Mouse (Mus musculus) midbrain, embryonic 13.5 days (tissue): Measurements from ENCODE around the gene 4933407L21Rik. TPM values are rescaled to one million over a fixed set of nuclear protein-coding genes. Genes with fewer than 3 reads are reported as not detected.

Experiments used
- ATAC-seq: fragments of 200-750 bp; cut with Nextera tagmentation; 2 replicates; pipeline ENCODE4 v1.8.0; 2017; ENCODE audit warnings: mild to moderate bottlenecking, moderate TSS enrichment, moderate library complexity
- H3K27ac ChIP-seq: fragments of 300-500 bp; sonication (generic); 2 replicates; pipeline ENCODE4 v1.5.1; 2015; ENCODE audit warnings: inconsistent platforms, mild to moderate bottlenecking, moderate library complexity
- H3K27me3 ChIP-seq: fragments of 300-500 bp; sonication (generic); 2 replicates; pipeline ENCODE4 v1.6.1; 2015; ENCODE audit warnings: mild to moderate bottlenecking, inconsistent platforms
- H3K36me3 ChIP-seq: fragments of 300-500 bp; sonication (generic); 2 replicates; pipeline ENCODE4 v1.6.1; 2015; ENCODE audit warnings: mild to moderate bottlenecking, inconsistent platforms
- H3K4me1 ChIP-seq: fragments of 300-500 bp; sonication (generic); replicated peaks from 2 replicates; pipeline ENCODE4 v1.6.1; 2015; ENCODE audit warnings: inconsistent platforms
- H3K4me2 ChIP-seq: fragments of 300-500 bp; sonication (generic); replicated peaks from 2 replicates; pipeline ENCODE4 v1.6.1; 2015; ENCODE audit warnings: moderate library complexity, mild to moderate bottlenecking, inconsistent platforms
- H3K4me3 ChIP-seq: fragments of 300-500 bp; sonication (generic); replicated peaks from 2 replicates; pipeline ENCODE4 v1.5.1; 2015; ENCODE audit warnings: mild to moderate bottlenecking, inconsistent platforms
- H3K9ac ChIP-seq: fragments of 300-500 bp; sonication (generic); replicated peaks from 2 replicates; pipeline ENCODE4 v1.6.1; 2015; ENCODE audit warnings: mild to moderate bottlenecking, inconsistent platforms
- H3K9me3 ChIP-seq: fragments of 300-500 bp; sonication (generic); 2 replicates; pipeline ENCODE4 v1.6.1; 2016; ENCODE audit warnings: mild to moderate bottlenecking, inconsistent platforms
- WGBS: fragments of 180-500 bp; shearing (Covaris S2); methylation state at CpG from one replicate; pipeline ENCODE4 v1.1.7; 2015; 5-methylcytosine and 5-hydroxymethylcytosine counted together
- polyA plus RNA-seq: library from polyadenylated mRNA; unstranded; fragments of >200 nt; fragmentation: Nextera tagmentation; extraction: Ambion mirVana; gene quantifications from 2 replicates; pipeline ENCODE4 v1.2.1, GENCODE M21; 2015

Gene 4933407L21Rik
- polyA plus RNA-seq, 1 experiment from 2014 or later, result 6.5 TPM

GRCm38 (mm10) chr1:85922127-85922864 is 6.0 kb upstream of the 4933407L21Rik start:
- WGBS, result 57% methylated on average over 7 of the region's 7 CpGs
- ATAC-seq, result peak; percentile 49
- Histone ChIP-seq H3K27me3 (no peaks in the 10 kb centered on the region), H3K4me3 (no peak overlapping the region), H3K9ac (no peak overlapping the region), H3K27ac (peak overlapping the region; percentile 17; the same call in 1 of the 2 replicates), H3K4me1 (peaks cover 30% of the 10 kb centered on the region), H3K4me2 (no peak overlapping the region), H3K36me3 (no peaks in the 10 kb centered on the region), H3K9me3 (no peaks in the 10 kb centered on the region)

GRCm38 (mm10) chr1:85922865-85923211 is 5.4 kb upstream of the 4933407L21Rik start:
- Histone ChIP-seq H3K36me3 (no peaks in the 10 kb centered on the region), H3K4me3 (no peak overlapping the region), H3K4me1 (peaks cover 29% of the 10 kb centered on the region), H3K4me2 (no peak overlapping the region), H3K9me3 (no peaks in the 10 kb centered on the region), H3K27ac (no peak overlapping the region), H3K9ac (no peak overlapping the region), H3K27me3 (no peaks in the 10 kb centered on the region)
- WGBS, result 74% methylated on average over 5 of the region's 5 CpGs
- no peak for ATAC-seq

GRCm38 (mm10) chr1:85925183-85925582 is 3.1 kb upstream of the 4933407L21Rik start:
- Histone ChIP-seq H3K4me1 (peaks cover 40% of the 10 kb centered on the region), H3K4me3 (no peak overlapping the region), H3K9ac (no peak overlapping the region), H3K36me3 (no peaks in the 10 kb centered on the region), H3K9me3 (no peaks in the 10 kb centered on the region), H3K27ac (no peak overlapping the region), H3K27me3 (no peaks in the 10 kb centered on the region), H3K4me2 (no peak overlapping the region)
- 97% methylated on average over 5 of the region's 5 CpGs for WGBS
- no peak for ATAC-seq

- Histone ChIP-seq H3K36me3 (no peaks in the 10 kb centered on the region), H3K9me3 (no peaks in the 10 kb centered on the region), H3K27me3 (no peaks in the 10 kb centered on the region), H3K27ac (peak overlapping the region; percentile 89), H3K4me3 (no peak overlapping the region), H3K4me1 (peaks cover 35% of the 10 kb centered on the region), H3K4me2 (peak overlapping the region; percentile 24), H3K9ac (no peak overlapping the region)
- peak; percentile 34; the same call in 1 of the 2 replicates for ATAC-seq
- WGBS, result 72% methylated on average over 4 of the region's 4 CpGs
Observed at GRCm38 (mm10) chr1:85928688-85929065, 394 bp downstream of the 4933407L21Rik start.

- Histone ChIP-seq H3K27ac (peak overlapping the region; percentile 89; the same call in 1 of the 2 replicates), H3K27me3 (no peaks in the 10 kb centered on the region), H3K9ac (no peak overlapping the region), H3K36me3 (no peaks in the 10 kb centered on the region), H3K9me3 (no peaks in the 10 kb centered on the region), H3K4me2 (no peak overlapping the region), H3K4me1 (peaks cover 42% of the 10 kb centered on the region), H3K4me3 (no peak overlapping the region)
- WGBS, result 87% methylated on average over 6 of the region's 6 CpGs
- ATAC-seq, result no peak
Observed at GRCm38 (mm10) chr1:85929406-85929805, 1.1 kb downstream of the 4933407L21Rik start.

GRCm38 (mm10) chr1:85931170-85931569 is 2.9 kb downstream of the 4933407L21Rik start:
- Histone ChIP-seq H3K9me3 (no peaks in the 10 kb centered on the region), H3K4me2 (no peak overlapping the region), H3K4me3 (no peak overlapping the region), H3K9ac (no peak overlapping the region), H3K4me1 (peaks cover 51% of the 10 kb centered on the region), H3K36me3 (no peaks in the 10 kb centered on the region), H3K27ac (no peak overlapping the region), H3K27me3 (no peaks in the 10 kb centered on the region)
- ATAC-seq, result no peak
- 86% methylated on average over 5 of the region's 5 CpGs for WGBS

- Histone ChIP-seq H3K9ac (no peak overlapping the region), H3K27me3 (no peaks in the 10 kb centered on the region), H3K9me3 (no peaks in the 10 kb centered on the region), H3K36me3 (no peaks in the 10 kb centered on the region), H3K4me3 (no peak overlapping the region), H3K4me2 (peak overlapping the region; percentile 33; the same call in 1 of the 2 replicates), H3K27ac (peak overlapping the region; percentile 49), H3K4me1 (peaks cover 44% of the 10 kb centered on the region)
- ATAC-seq, result no peak; the same call in 1 of the 2 replicates
- 22% methylated on average over 7 of the region's 7 CpGs for WGBS
Observed at GRCm38 (mm10) chr1:85933226-85933625, 4.9 kb downstream of the 4933407L21Rik start.

GRCm38 (mm10) chr1:85933631-85934465 is 5.6 kb downstream of the 4933407L21Rik start:
- 12% methylated on average over 11 of the region's 11 CpGs for WGBS
- peak; percentile 75 for ATAC-seq
- no peaks in the 10 kb centered on the region for H3K9me3 ChIP-seq
- no peak overlapping the region for H3K4me3 ChIP-seq
- H3K36me3 ChIP-seq, result no peaks in the 10 kb centered on the region
- no peaks in the 10 kb centered on the region for H3K27me3 ChIP-seq
- peaks cover 37% of the 10 kb centered on the region for H3K4me1 ChIP-seq
- H3K9ac ChIP-seq, result no peak overlapping the region
- H3K27ac ChIP-seq, result peak overlapping the region; percentile 49
- peak overlapping the region; percentile 33 for H3K4me2 ChIP-seq

GRCm38 (mm10) chr1:85934560-85934959 is 6.3 kb downstream of the 4933407L21Rik start:
- WGBS, result 11% methylated on average over 7 of the region's 7 CpGs
- peaks cover 30% of the 10 kb centered on the region for H3K4me1 ChIP-seq
- H3K27me3 ChIP-seq, result no peaks in the 10 kb centered on the region
- no peaks in the 10 kb centered on the region for H3K9me3 ChIP-seq
- H3K36me3 ChIP-seq, result no peaks in the 10 kb centered on the region
- H3K4me2 ChIP-seq, result no peak overlapping the region
- ATAC-seq, result 0 out of 2 replicates have a peak, but pooled peaks have one; percentile 5
- H3K9ac ChIP-seq, result no peak overlapping the region
- no peak overlapping the region for H3K4me3 ChIP-seq
- H3K27ac ChIP-seq, result peak overlapping the region; percentile 49

- H3K9ac ChIP-seq, result no peak overlapping the region
- H3K9me3 ChIP-seq, result no peaks in the 10 kb centered on the region
- no peak for ATAC-seq
- no peak overlapping the region for H3K4me3 ChIP-seq
- H3K4me1 ChIP-seq, result peaks cover 29% of the 10 kb centered on the region
- WGBS, result 49% methylated on average over 8 of the region's 8 CpGs
- H3K36me3 ChIP-seq, result no peaks in the 10 kb centered on the region
- H3K4me2 ChIP-seq, result no peak overlapping the region
- no peaks in the 10 kb centered on the region for H3K27me3 ChIP-seq
- H3K27ac ChIP-seq, result no peak overlapping the region
Observed at GRCm38 (mm10) chr1:85935148-85935852, 7.0 kb downstream of the 4933407L21Rik start.

- WGBS, result 82% methylated on average over 6 of the region's 6 CpGs
Observed at GRCm38 (mm10) chr1:85936265-85936664, 8.0 kb downstream of the 4933407L21Rik start.

GRCm38 (mm10) chr1:85937323-85937722 is 9.0 kb downstream of the 4933407L21Rik start:
- 85% methylated on average over 1 of the region's 1 CpGs for WGBS
- Histone ChIP-seq H3K4me3 (no peak overlapping the region), H3K36me3 (no peaks in the 10 kb centered on the region)

More at GRCm38 (mm10) chr1:85936265-85936664, 8.0 kb downstream of the 4933407L21Rik start:
- no peak overlapping the region for H3K27ac ChIP-seq
- peaks cover 29% of the 10 kb centered on the region for H3K4me1 ChIP-seq
- H3K4me2 ChIP-seq, result no peak overlapping the region
- no peak overlapping the region for H3K4me3 ChIP-seq
- no peak for ATAC-seq
- no peaks in the 10 kb centered on the region for H3K27me3 ChIP-seq
- no peak overlapping the region for H3K9ac ChIP-seq
- H3K36me3 ChIP-seq, result no peaks in the 10 kb centered on the region
- H3K9me3 ChIP-seq, result no peaks in the 10 kb centered on the region

More at GRCm38 (mm10) chr1:85937323-85937722, 9.0 kb downstream of the 4933407L21Rik start:
- Histone ChIP-seq H3K4me2 (no peak overlapping the region), H3K27me3 (no peaks in the 10 kb centered on the region), H3K27ac (no peak overlapping the region), H3K9me3 (no peaks in the 10 kb centered on the region), H3K4me1 (peaks cover 28% of the 10 kb centered on the region), H3K9ac (no peak overlapping the region)
- no peak for ATAC-seq
